Mouse (Mus musculus) heart, embryonic 16.5 days (tissue): ENCODE measurements around the gene Zbtb32. TPM values are rescaled to one million over a fixed set of nuclear protein-coding genes. Genes with fewer than 3 reads are reported as not detected.
A peak's percentile ranks its signal among the peaks of the same experiment; 100 is the strongest.

ENCODE experiments used
- ATAC-seq: fragments of 200-750 bp; cut with Nextera tagmentation; replicated peaks from 2 replicates; pipeline ENCODE4 v1.8.0; 2017; ENCODE audit warnings: moderate number of reproducible peaks; ENCODE audit not compliant: insufficient read depth, low FRiP score; ENCODE audit errors: extremely low read depth
- H3K27ac ChIP-seq: fragments of 300-500 bp; sonication (generic); 2 replicates; pipeline ENCODE4 v1.5.1; 2014; ENCODE audit warnings: mild to moderate bottlenecking, low read length, control low read depth, moderate library complexity
- H3K27me3 ChIP-seq: fragments of 300-500 bp; sonication (generic); 2 replicates; pipeline ENCODE4 v1.6.1; 2014; ENCODE audit warnings: low read length, mixed read lengths; ENCODE audit not compliant: control insufficient read depth, insufficient read depth
- H3K36me3 ChIP-seq: fragments of 300-500 bp; sonication (generic); 2 replicates; pipeline ENCODE4 v1.6.1; 2014; ENCODE audit not compliant: control insufficient read depth, insufficient read depth
- H3K4me1 ChIP-seq: fragments of 300-500 bp; sonication (generic); 2 replicates; pipeline ENCODE4 v1.6.1; 2014; ENCODE audit warnings: low read length, mixed read lengths; ENCODE audit not compliant: control insufficient read depth, insufficient read depth
- H3K4me2 ChIP-seq: fragments of 300-500 bp; sonication (generic); 2 replicates; pipeline ENCODE4 v1.6.1; 2014; ENCODE audit warnings: low read depth, mild to moderate bottlenecking, control low read depth, low read length
- H3K4me3 ChIP-seq: fragments of 300-500 bp; sonication (generic); 2 replicates; pipeline ENCODE4 v1.5.1; 2014; ENCODE audit warnings: mild to moderate bottlenecking, control low read depth, low read length
- H3K9ac ChIP-seq: fragments of 300-500 bp; sonication (generic); 2 replicates; pipeline ENCODE4 v1.6.1; 2014; ENCODE audit warnings: low read length, control low read depth
- H3K9me3 ChIP-seq: fragments of 300-500 bp; sonication (generic); replicated peaks from 2 replicates; pipeline ENCODE4 v1.6.1; 2016; ENCODE audit warnings: low read length; ENCODE audit not compliant: control insufficient read depth
- WGBS: fragments of 180-500 bp; shearing (Covaris S2); extraction: QIAGEN DNeasy Blood & Tissue Kit; methylation state at CpG from one replicate; pipeline ENCODE4 v1.1.7; 2014; 5-methylcytosine and 5-hydroxymethylcytosine counted together
- polyA plus RNA-seq: library from polyadenylated mRNA; unstranded; fragments of >200 nt; fragmentation: Nextera tagmentation; extraction: Ambion mirVana; gene quantifications from 2 replicates; pipeline ENCODE4 v1.2.1, GENCODE M21; 2015

Zbtb32 gene
- polyA plus RNA-seq, 1 experiment from 2014 or later, result 0.24 TPM

DNA sequence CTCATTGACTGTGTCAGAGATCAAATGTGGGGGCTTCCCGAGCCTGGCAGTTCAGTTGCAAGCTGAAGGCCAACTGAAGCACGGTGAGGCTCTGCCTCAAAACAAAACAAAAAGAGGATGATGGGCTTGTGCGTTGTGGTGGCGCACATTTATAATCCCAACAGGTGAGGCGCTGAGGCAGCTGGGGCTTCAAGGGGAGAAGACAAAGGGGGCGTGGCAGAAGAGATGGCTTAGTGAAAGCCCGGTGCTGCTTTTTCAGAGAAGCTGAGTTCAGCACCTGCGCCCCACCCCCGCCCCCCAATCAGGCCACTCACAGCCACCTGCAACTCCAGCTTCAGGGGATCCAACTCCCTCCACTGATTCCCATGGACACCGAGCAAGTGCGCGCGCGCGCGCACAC, 9.8 kb upstream of the Zbtb32 start:
- Histone ChIP-seq H3K4me2 (no peak overlapping the region), H3K4me1 (peaks cover 11% of the 10 kb centered on the region), H3K9me3 (no peaks in the 10 kb centered on the region), H3K4me3 (no peak overlapping the region), H3K36me3 (no peaks in the 10 kb centered on the region), H3K27me3 (no peaks in the 10 kb centered on the region), H3K9ac (no peak overlapping the region), H3K27ac (no peak overlapping the region)
- whole genome bisulfite sequencing, result 42% methylated on average over 16 of the region's 16 CpGs
- no peak for ATAC-seq

DNA sequence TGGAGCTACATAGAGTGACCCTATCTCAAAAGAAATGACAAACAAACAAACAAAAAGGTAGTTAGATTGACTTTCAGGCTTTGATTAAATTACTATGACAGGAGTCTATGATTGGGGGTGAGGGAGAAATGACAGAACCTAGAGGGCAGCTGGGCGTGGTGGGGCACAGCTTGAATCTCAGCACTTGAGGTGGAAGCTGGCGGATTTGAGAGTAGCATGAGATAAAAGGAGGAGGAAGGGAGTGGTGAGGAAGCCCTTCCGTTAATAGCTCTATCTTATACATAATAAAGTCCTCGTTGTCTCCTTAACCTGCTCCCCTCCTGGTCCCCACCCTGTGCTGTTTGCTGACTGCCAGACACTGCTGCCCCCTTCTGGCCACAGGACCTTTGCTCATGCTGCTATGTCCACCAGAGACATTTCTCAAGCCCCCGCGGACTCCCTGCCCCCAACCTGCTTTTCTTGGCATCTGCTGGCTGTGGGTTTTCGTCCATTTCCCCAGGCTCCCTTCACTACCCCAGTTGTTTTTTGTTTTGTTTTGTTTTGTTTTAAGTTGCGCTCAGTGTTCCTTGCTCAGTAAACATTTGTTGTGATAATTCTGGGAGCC, 9.1 kb upstream of the Zbtb32 start:
- Histone ChIP-seq H3K4me3 (no peak overlapping the region), H3K9me3 (no peaks in the 10 kb centered on the region), H3K36me3 (no peaks in the 10 kb centered on the region), H3K4me2 (no peak overlapping the region), H3K9ac (no peak overlapping the region), H3K4me1 (peaks cover 11% of the 10 kb centered on the region), H3K27ac (no peak overlapping the region), H3K27me3 (no peaks in the 10 kb centered on the region)
- 18% methylated on average over 8 of the region's 8 CpGs for WGBS
- 0 out of 2 replicates have a peak, but pooled peaks have one; percentile 35 for ATAC-seq

DNA sequence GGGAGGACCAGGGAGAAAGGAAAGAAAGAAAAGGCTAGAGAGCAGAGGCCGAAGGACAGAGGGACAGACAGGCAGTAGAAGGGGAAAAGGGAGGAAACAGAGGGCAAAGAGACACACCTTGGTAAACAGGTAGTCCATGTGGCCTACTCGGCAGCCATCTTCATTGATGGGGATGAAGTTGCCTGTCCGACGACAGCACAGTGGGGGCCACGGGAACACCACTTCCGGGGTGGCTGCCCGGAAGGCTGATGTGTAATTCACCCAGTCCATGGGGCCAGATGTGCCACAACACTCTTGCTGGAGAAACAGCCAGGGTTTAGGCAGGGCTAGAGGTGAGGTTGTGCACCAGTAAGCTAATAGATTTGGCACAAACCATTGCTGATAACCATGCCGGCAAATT, 6.2 kb upstream of the Zbtb32 start:
- Histone ChIP-seq H3K36me3 (no peaks in the 10 kb centered on the region), H3K9me3 (no peaks in the 10 kb centered on the region), H3K4me3 (no peak overlapping the region), H3K27me3 (no peaks in the 10 kb centered on the region), H3K4me1 (peaks cover 7% of the 10 kb centered on the region), H3K9ac (no peak overlapping the region), H3K27ac (no peak overlapping the region), H3K4me2 (no peak overlapping the region)
- no peak for ATAC-seq
- WGBS, result 89% methylated on average over 8 of the region's 8 CpGs

GRCm38 (mm10) chr7:30604424-30604823, 5.7 kb upstream of the Zbtb32 start:
- Histone ChIP-seq H3K4me1 (peaks cover 6% of the 10 kb centered on the region; the same call in 1 of the 2 replicates), H3K9me3 (no peaks in the 10 kb centered on the region), H3K4me3 (no peak overlapping the region), H3K9ac (no peak overlapping the region), H3K4me2 (no peak overlapping the region), H3K36me3 (no peaks in the 10 kb centered on the region), H3K27ac (no peak overlapping the region), H3K27me3 (no peaks in the 10 kb centered on the region)
- 58% methylated on average over 8 of the region's 8 CpGs for WGBS
- no peak for ATAC-seq

DNA sequence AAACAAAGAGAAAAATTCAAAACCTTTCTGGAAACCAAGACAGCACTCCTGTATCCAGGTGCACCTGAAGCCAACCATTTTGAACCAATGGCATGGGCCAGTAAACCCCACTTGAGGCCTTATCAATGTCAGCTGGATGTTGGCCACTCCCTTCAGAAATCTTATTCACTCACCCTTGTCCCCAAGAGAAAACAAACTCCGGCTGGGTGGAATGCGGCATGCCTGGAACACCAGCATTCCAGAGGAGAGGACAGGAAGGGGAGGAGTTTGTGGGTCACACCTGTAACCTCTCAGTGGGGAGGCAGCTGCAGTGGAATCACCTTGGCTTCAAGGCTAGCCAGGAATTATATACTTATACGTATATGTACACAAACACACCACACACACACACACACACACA, 3.9 kb upstream of the Zbtb32 start:
- H3K4me2 ChIP-seq, result no peak overlapping the region
- no peak overlapping the region for H3K27ac ChIP-seq
- H3K4me1 ChIP-seq, result peaks cover 6% of the 10 kb centered on the region; the same call in 1 of the 2 replicates
- H3K4me3 ChIP-seq, result no peak overlapping the region
- no peak overlapping the region for H3K9ac ChIP-seq
- H3K36me3 ChIP-seq, result no peaks in the 10 kb centered on the region
- ATAC-seq, result no peak
- H3K9me3 ChIP-seq, result no peaks in the 10 kb centered on the region
- no peaks in the 10 kb centered on the region for H3K27me3 ChIP-seq
- 21% methylated on average over 3 of the region's 3 CpGs for WGBS

- no peaks in the 10 kb centered on the region for H3K36me3 ChIP-seq
- 0 out of 2 replicates have a peak overlapping the region, but pooled peaks have one; percentile 7 for H3K9ac ChIP-seq
- no peak for ATAC-seq
- H3K27me3 ChIP-seq, result no peaks in the 10 kb centered on the region
- peak overlapping the region; percentile 51; the same call in 1 of the 2 replicates for H3K27ac ChIP-seq
- no peak overlapping the region for H3K4me3 ChIP-seq
- 59% methylated on average over 7 of the region's 7 CpGs for WGBS
- H3K4me1 ChIP-seq, result peaks cover 6% of the 10 kb centered on the region; the same call in 1 of the 2 replicates
- no peak overlapping the region for H3K4me2 ChIP-seq
- no peaks in the 10 kb centered on the region for H3K9me3 ChIP-seq
Observed at GRCm38 (mm10) chr7:30600651-30601050, 1.9 kb upstream of the Zbtb32 start.

DNA sequence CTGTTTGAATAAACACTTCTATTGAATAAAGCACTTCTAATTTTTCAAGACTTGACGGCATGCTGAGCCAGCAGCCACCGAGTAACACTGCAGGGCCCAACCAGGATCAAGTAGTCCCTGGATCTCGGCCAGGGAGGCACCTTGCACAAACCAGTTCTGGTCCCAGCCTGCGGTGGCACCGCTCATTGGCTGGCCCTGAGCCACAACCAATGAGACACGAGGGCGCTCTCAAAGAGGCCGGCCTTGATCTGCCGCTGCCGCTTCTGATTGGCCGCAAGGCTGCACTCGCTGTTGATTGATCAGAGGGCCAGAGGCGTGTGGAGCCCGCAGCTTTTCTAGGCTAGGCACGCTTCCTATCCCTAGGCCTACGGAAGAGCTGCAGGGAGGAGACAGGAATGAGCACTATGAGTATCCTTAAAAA, 1.2 kb upstream of the Zbtb32 start:
- H3K4me3 ChIP-seq, result peak overlapping the region; percentile 10; the same call in 1 of the 2 replicates
- peaks cover 6% of the 10 kb centered on the region; the same call in 1 of the 2 replicates for H3K4me1 ChIP-seq
- H3K9ac ChIP-seq, result peak overlapping the region; percentile 47
- peak; percentile 95 for ATAC-seq
- no peaks in the 10 kb centered on the region for H3K9me3 ChIP-seq
- peak overlapping the region; percentile 37; the same call in 1 of the 2 replicates for H3K4me2 ChIP-seq
- H3K36me3 ChIP-seq, result no peaks in the 10 kb centered on the region
- H3K27ac ChIP-seq, result peak overlapping the region; percentile 51; the same call in 1 of the 2 replicates
- H3K27me3 ChIP-seq, result no peaks in the 10 kb centered on the region
- 2% methylated on average over 16 of the region's 16 CpGs for WGBS

DNA sequence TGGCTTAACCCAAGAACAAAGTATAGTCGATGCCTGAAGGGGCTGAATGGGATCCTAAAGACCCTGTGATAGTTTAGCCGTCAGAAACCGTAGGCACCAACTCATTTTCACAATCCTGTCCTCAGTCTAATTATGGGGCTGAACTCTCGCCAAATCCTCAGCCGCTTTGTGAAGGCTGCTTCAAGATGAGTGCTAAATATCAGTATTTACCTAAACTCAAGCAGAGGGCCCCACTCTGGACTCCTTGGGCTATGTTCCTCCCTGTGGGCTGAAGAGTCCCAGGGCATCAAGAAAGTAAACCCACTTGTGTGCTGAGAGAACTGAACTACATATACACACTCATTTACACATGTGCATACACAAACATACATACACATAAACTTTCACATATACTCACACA, 1.9 kb downstream of the Zbtb32 start:
- Histone ChIP-seq H3K27ac (no peak overlapping the region), H3K9ac (no peak overlapping the region), H3K9me3 (no peaks in the 10 kb centered on the region), H3K36me3 (no peaks in the 10 kb centered on the region), H3K27me3 (no peaks in the 10 kb centered on the region), H3K4me1 (peaks cover 6% of the 10 kb centered on the region; the same call in 1 of the 2 replicates), H3K4me2 (no peak overlapping the region), H3K4me3 (no peak overlapping the region)
- 60% methylated on average over 5 of the region's 5 CpGs for WGBS
- no peak for ATAC-seq

- ATAC-seq, result no peak
- Histone ChIP-seq H3K9ac (no peak overlapping the region), H3K36me3 (no peaks in the 10 kb centered on the region), H3K4me1 (peaks cover 6% of the 10 kb centered on the region; the same call in 1 of the 2 replicates), H3K4me2 (no peak overlapping the region), H3K27me3 (no peaks in the 10 kb centered on the region), H3K27ac (no peak overlapping the region), H3K9me3 (no peaks in the 10 kb centered on the region), H3K4me3 (no peak overlapping the region)
- 70% methylated on average over 5 of the region's 5 CpGs for WGBS
Observed at GRCm38 (mm10) chr7:30596093-30596492, 2.6 kb downstream of the Zbtb32 start.
